Mouse (Mus musculus) C2C12 (cell line): ENCODE results near the gene Cpm. TPM values are rescaled to one million over a fixed set of nuclear protein-coding genes. Genes with fewer than 3 reads are reported as not detected.

Source experiments
- H3K27me3 ChIP-seq: one replicate; pipeline ENCODE4 v1.6.1; 2011; ENCODE audit not compliant: control insufficient read depth, insufficient read depth, insufficient read length
- H3K36me3 ChIP-seq: one replicate; pipeline ENCODE4 v1.6.1; 2011; ENCODE audit not compliant: control insufficient read depth, insufficient read depth
- H3K4me3 ChIP-seq: one replicate; pipeline ENCODE4 v1.5.1; 2011; ENCODE audit warnings: mild to moderate bottlenecking, control low read depth; ENCODE audit not compliant: poor library complexity, insufficient read depth, severe bottlenecking
- H3K79me2 ChIP-seq: one replicate; pipeline ENCODE4 v1.6.1; 2011; ENCODE audit not compliant: control insufficient read depth, insufficient read depth
- H3K79me3 ChIP-seq: one replicate; pipeline ENCODE4 v1.6.1; 2011; ENCODE audit warnings: low read depth, control low read depth
- H3ac ChIP-seq: one replicate; pipeline ENCODE3; 2011; ENCODE audit warnings: low read depth; ENCODE audit not compliant: control insufficient read depth, insufficient read length
- CEBPB ChIP-seq: IDR thresholded peaks from one replicate; pipeline ENCODE4 v1.6.1; 2011; ENCODE audit warnings: low read depth, mild to moderate bottlenecking, control low read depth, moderate library complexity
- CTCF ChIP-seq: IDR thresholded peaks from one replicate; pipeline ENCODE4 v1.5.1; 2011; ENCODE audit not compliant: control insufficient read depth, insufficient read depth, insufficient read length
- FOSL1 ChIP-seq: IDR thresholded peaks from one replicate; pipeline ENCODE4 v1.8.0; 2011; ENCODE audit warnings: mild to moderate bottlenecking, low read length; ENCODE audit not compliant: poor library complexity, insufficient read depth, severe bottlenecking
- MAX ChIP-seq: IDR thresholded peaks from one replicate; pipeline ENCODE4 v1.6.1; 2011; ENCODE audit warnings: mild to moderate bottlenecking, control low read depth
- MYOD1 ChIP-seq: IDR thresholded peaks from one replicate; pipeline ENCODE4 v1.6.1; 2011; ENCODE audit warnings: low read depth; ENCODE audit not compliant: control insufficient read depth, insufficient read length
- MYOG ChIP-seq: IDR thresholded peaks from one replicate; pipeline ENCODE4 v1.6.1; 2011; ENCODE audit not compliant: control insufficient read depth, insufficient read length; ENCODE audit errors: extremely low read depth
- USF1 ChIP-seq: IDR thresholded peaks from one replicate; pipeline ENCODE4 v1.6.1; 2011; ENCODE audit warnings: low read depth, mild to moderate bottlenecking, control low read depth, moderate library complexity
- polyA plus RNA-seq: library from polyadenylated mRNA; unstranded; fragments of >200 nt; fragmentation: generic; extraction: Trizol; gene quantifications from one replicate; pipeline ENCODE4 v1.2.1, GENCODE M21; 2012; ENCODE audit warnings: missing spikeins

Gene Cpm
- polyA plus RNA-seq, 1 experiment = 0.06 TPM

DNA sequence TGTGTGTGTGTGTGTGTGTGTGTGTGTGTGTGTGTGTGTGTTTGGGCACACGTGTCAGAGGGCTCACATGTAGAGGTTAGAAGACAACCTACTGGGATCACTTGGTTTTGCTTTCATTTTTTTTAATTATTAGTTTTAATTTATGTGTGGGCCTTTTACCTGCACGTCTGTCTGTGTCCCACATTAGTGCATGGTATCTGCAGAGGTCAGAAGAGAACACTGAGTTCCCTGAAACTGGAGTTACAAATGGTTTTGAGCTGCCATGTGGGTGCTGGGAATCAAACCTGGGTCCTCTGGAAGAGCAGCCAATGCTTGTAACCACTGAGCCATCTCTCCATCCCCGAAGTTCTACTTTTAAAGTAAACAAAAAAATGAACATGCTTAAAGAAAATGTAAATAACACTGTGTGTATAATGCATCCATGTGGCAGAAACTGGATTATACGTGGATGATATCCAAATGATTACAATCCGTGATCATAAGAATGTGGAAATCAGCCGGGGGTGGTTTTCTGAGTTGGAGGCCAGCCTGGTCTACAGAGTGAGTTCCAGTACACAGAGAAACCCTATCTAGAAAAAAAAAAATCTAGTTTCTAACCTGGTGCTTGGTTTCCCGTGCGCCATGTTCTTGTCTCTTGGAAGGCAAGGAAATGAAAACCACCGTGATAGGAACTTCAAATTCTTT is 37.8 kb downstream of the Cpm start:
- Histone ChIP-seq H3K27me3 (no peaks in the 10 kb centered on the region), H3K79me3 (no peaks in the 10 kb centered on the region), H3K79me2 (no peaks in the 10 kb centered on the region), H3K4me3 (no peak overlapping the region), H3ac (no peak overlapping the region), H3K36me3 (no peaks in the 10 kb centered on the region)
- TF ChIP-seq CTCF (no peak), MYOG (no peak), CEBPB (no peak), MAX (no peak), MYOD1 (no peak), USF1 (no peak)

- Histone ChIP-seq H3K79me2 (no peaks in the 10 kb centered on the region), H3K27me3 (no peaks in the 10 kb centered on the region), H3ac (no peak overlapping the region), H3K79me3 (no peaks in the 10 kb centered on the region), H3K4me3 (no peak overlapping the region), H3K36me3 (no peaks in the 10 kb centered on the region)
- no peak for TF ChIP-seq MYOG
- TF ChIP-seq CTCF = no peak
- TF ChIP-seq MAX = no peak
- no peak for TF ChIP-seq CEBPB
Observed at GRCm38 (mm10) chr10:117667663-117668507, 38.6 kb downstream of the Cpm start.

- Histone ChIP-seq H3K79me3 (no peaks in the 10 kb centered on the region), H3K27me3 (no peaks in the 10 kb centered on the region), H3K4me3 (no peak overlapping the region), H3K79me2 (no peaks in the 10 kb centered on the region), H3ac (no peak overlapping the region), H3K36me3 (no peaks in the 10 kb centered on the region)
- TF ChIP-seq MYOD1 (no peak), USF1 (no peak)
Observed at GRCm38 (mm10) chr10:117668546-117669300, 39.4 kb downstream of the Cpm start.

DNA sequence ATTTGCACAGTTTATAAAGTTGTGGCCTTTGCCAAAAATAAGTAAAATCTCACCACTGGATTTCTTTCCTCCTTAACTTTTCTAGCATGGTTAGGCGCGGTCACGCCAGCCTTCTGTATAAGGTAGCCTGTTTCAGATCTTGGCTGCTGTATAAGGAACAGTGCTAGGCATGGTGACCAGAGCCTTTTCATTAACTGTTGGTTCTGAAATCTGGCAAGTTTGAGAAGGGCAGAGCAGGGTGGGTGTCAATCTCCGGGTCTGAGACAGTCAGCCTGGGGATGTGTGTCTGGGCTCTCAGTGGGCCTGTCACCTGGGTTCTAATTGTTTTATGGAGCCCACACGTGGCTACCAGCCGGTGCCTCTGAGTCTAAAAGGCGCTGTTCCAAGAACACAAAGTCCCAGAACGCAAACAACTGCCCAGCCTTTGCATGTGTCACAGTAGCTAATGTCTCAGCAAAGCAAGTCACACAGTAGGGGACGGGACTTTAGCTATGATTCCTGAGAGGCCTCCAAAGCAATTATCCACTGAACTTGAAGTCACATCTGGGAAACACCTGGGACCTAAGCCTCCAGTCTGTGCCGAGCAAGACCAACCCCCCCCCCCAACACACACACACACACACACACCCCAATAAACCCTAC is 40.3 kb downstream of the Cpm start:
- Histone ChIP-seq H3K79me3 (no peaks in the 10 kb centered on the region), H3K36me3 (no peaks in the 10 kb centered on the region), H3ac (no peak overlapping the region), H3K79me2 (no peaks in the 10 kb centered on the region), H3K4me3 (no peak overlapping the region), H3K27me3 (no peaks in the 10 kb centered on the region)
- TF ChIP-seq MAX (no peak), FOSL1 (no peak), CTCF (no peak), USF1 (no peak), MYOG (no peak), MYOD1 (no peak), CEBPB (no peak)

- H3K4me3 ChIP-seq = no peak overlapping the region
Observed at GRCm38 (mm10) chr10:117670092-117670491, 40.8 kb downstream of the Cpm start.

More at GRCm38 (mm10) chr10:117670092-117670491, 40.8 kb downstream of the Cpm start:
- Histone ChIP-seq H3K27me3 (no peaks in the 10 kb centered on the region), H3K79me3 (no peaks in the 10 kb centered on the region), H3ac (no peak overlapping the region), H3K79me2 (no peaks in the 10 kb centered on the region), H3K36me3 (no peaks in the 10 kb centered on the region)
- TF ChIP-seq MYOG (no peak), MYOD1 (no peak), MAX (no peak), USF1 (no peak), CEBPB (no peak), CTCF (no peak), FOSL1 (no peak)
